Mouse (Mus musculus): ENCODE measurements at regions not wholly inside any gene's neighbourhood (a gene's known extent, or its start where the extent isn't known, plus 50 kb on each side); places are given as distances from the start of the nearest gene placed in this dataset.

GRCm38 (mm10) chr3:58317240-58317639, 97.3 kb upstream of the Tsc22d2 start:
- no peak for TF ChIP-seq GATA1 (IDR thresholded peaks at IDR 0.05; ENCODE audit: low read length)
- no peak for TF ChIP-seq TAL1 (IDR thresholded peaks at IDR 0.05; ENCODE audit: low read length)

All from erythroblast, embryonic 14.5 days (primary cell).